In the genomic region with DNA sequence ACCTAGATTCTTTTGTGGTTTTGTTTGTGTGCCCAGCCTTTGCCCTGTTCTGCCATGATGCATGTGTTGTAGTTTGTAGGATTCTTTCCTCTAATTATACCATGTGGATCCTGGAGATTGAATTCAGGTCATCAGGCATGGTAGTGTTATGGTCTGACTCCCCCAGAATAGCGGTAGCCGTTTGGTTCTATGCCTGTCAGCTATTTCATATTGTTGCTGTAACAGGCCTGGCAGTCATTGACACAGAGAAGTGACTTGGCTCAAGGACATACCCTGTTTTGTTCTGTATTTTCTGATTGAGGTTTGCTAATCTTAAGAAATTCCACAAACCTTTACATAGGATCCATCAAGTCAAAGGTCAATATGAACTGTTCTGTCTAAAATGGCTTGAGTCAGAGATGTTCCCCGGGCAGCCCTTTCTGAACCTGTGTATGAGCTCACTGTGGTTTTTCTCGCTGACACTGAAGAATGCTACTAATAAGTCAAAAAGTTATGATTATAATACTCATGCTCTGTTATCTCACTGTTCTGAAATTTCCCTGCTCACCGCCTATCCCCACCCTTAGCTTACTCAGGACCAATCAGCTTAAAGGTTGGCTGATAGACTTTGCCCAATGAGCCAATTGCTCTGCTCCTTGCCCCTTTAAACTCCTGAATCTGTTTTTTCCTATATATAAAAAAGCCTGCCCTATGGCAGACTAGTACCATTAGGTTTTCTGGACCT, we compare ENCODE assay signal across 21 mouse cellular contexts. TPM values are rescaled to one million over a fixed set of nuclear protein-coding genes. Genes with fewer than 3 reads are reported as not detected.
DNase-seq lines count a peak whose midpoint lies in the region; ATAC-seq lines count a peak whose summit lies in the region.
"Had no signal": no experiment of that assay in that cellular context is flagged by ENCODE, and none has a peak within 500 bp of the region (broad histone marks: within the 10 kb centered on the region; RNA-seq: fewer than 3 reads in every experiment).

No protein-coding gene starts in this region.

- peak; percentile 50 for DNase-seq in adrenal gland, adult 2 months
- DNase-seq in adrenal gland, postnatal 25 days = no peak
- peak; percentile 13 for DNase-seq in NIH3T3 (ENCODE audit: low read depth)
- peak; percentile 19 for DNase-seq in c-Kit-positive CD71-positive TER-119-negative erythroid progenitor cells, embryonic 14.5 days (ENCODE audit: low read depth)
- no peak for DNase-seq in kidney, postnatal 25 days
- DNase-seq: cerebellum, adult 11 months; cerebellum, adult 9-10 months; cerebellum, postnatal 36 days; gastrocnemius, postnatal 25 days; heart, adult 18-20 months; heart, postnatal 4 days; kidney, adult 8-10 months; lung, embryonic 14.5 days; lung, postnatal 36 days; midbrain, embryonic 14.5 days; retina, postnatal 1 day; right cerebral cortex, postnatal 14 days had no signal

- peak; percentile 48; the same call in 1 of the 2 replicates for ATAC-seq in megakaryocyte progenitor cell, adult 5-6 weeks (replicated peaks; ENCODE audit: poor library complexity)
- no peak for ATAC-seq in CD4-positive, CD25-positive, alpha-beta regulatory T cell, adult 4 months
- no peak for ATAC-seq in inflammation-experienced regulatory T-cells, adult 6 months
- ATAC-seq: forebrain, embryonic 14.5 days had no signal

RNA-seq across cellular contexts. Expression of a gene that starts 31.6 kb away (rescaled TPM):
- 1 to 10 TPM; 4.2 to 6.8 TPM for total RNA-seq in adrenal gland, adult 2 months (2021)
- 1.3 and 1.7 TPM in 2 replicates for polyA plus RNA-seq in adrenal gland, adult 2 months (2012; rRNA removed)
- total RNA-seq in adrenal gland, postnatal 25 days (2021) = 8.2 and 10.9 TPM in 2 replicates
- 13.7 and 19.4 TPM in 2 replicates for total RNA-seq in megakaryocyte progenitor cell, adult 5-6 weeks (2015)
- 31.5 and 33.8 TPM in 2 replicates for total RNA-seq in megakaryocyte progenitor cell, adult 5-6 weeks (2017)
- 10 to 100 TPM in 1 of 2 experiments, 1 to 10 TPM in 1; 8.9 to 15.0 TPM for polyA plus RNA-seq in CD4-positive, CD25-positive, alpha-beta regulatory T cell, adult 4 months (2017; shearing (Covaris generic))
- 10 to 100 TPM in 2 of 3 experiments, 1 to 10 TPM in 1; 9.6 to 11.5 (median 10.6) TPM for polyA plus RNA-seq in inflammation-experienced regulatory T-cells, adult 6 months (2017; shearing (Covaris generic))

RNA-seq across cellular contexts. Expression of a gene that starts 31.9 kb away (rescaled TPM):
- 10 to 100 TPM; 42.8 to 46.2 TPM for total RNA-seq in adrenal gland, adult 2 months (2021)
- polyA plus RNA-seq in adrenal gland, adult 2 months (2012; rRNA removed) = 1.0 TPM in 2 replicates
- total RNA-seq in adrenal gland, postnatal 25 days (2021) = 48.0 and 63.3 TPM in 2 replicates
- 30.6 and 31.0 TPM in 2 replicates for total RNA-seq in megakaryocyte progenitor cell, adult 5-6 weeks (2015)
- total RNA-seq in megakaryocyte progenitor cell, adult 5-6 weeks (2017) = 68.8 and 117 TPM in 2 replicates
- 10 to 100 TPM; 82.2 to 92.8 TPM for polyA plus RNA-seq in CD4-positive, CD25-positive, alpha-beta regulatory T cell, adult 4 months (2017; shearing (Covaris generic))
- polyA plus RNA-seq in inflammation-experienced regulatory T-cells, adult 6 months (2017; shearing (Covaris generic)) = 10 to 100 TPM; 67.6 to 97.2 (median 82.3) TPM

Comparison
In these comparisons a context has a peak if more than half of its experiments do, and no peak if none do; other contexts are left out.
1. DNase-seq: peak in adrenal gland, adult 2 months (single experiment), NIH3T3 (single experiment) and c-Kit-positive CD71-positive TER-119-negative erythroid progenitor cells, embryonic 14.5 days (single experiment); none in adrenal gland, postnatal 25 days (single experiment) and kidney, postnatal 25 days (0 of 2).